Mouse (Mus musculus) brain, embryonic 14.5 days (tissue): ENCODE measurements around the gene Cep135. TPM values are rescaled to one million over a fixed set of nuclear protein-coding genes. Genes with fewer than 3 reads are reported as not detected.

Source experiments
- DNase-seq: peaks from one replicate; pipeline ENCODE4 v3.0.0-alpha.2; 2011; ENCODE audit warnings: low read depth
- CTCF ChIP-seq: fragments of 200-500 bp; IDR thresholded peaks from 2 replicates; pipeline ENCODE4 v1.5.1; 2012; ENCODE audit warnings: inconsistent platforms, mild to moderate bottlenecking, moderate library complexity, borderline replicate concordance; ENCODE audit not compliant: insufficient read depth, insufficient read length; ENCODE audit errors: extremely low read depth
- POLR2A ChIP-seq: fragments of 200-500 bp; IDR thresholded peaks from 2 replicates; pipeline ENCODE4 v1.6.1; 2012; ENCODE audit warnings: mild to moderate bottlenecking, inconsistent platforms, borderline replicate concordance; ENCODE audit not compliant: poor library complexity, insufficient read depth, insufficient read length, severe bottlenecking; ENCODE audit errors: extremely low read depth
- polyA plus RNA-seq: library from polyadenylated mRNA; depleted of rRNA; stranded (reverse); fragments of >200 nt; gene quantifications from 2 replicates; pipeline ENCODE4 v1.2.3, GENCODE M21; 2012

Cep135 gene
- polyA plus RNA-seq, 1 experiment, result 6.1 TPM

GRCm38 (mm10) chr5:76651151-76651725, 62.7 kb downstream of the Cep135 start:
- peak; percentile 59 for DNase-seq
- TF ChIP-seq CTCF (no peak), POLR2A (no peak)

- no peak for DNase-seq
- TF ChIP-seq CTCF (no peak), POLR2A (no peak)
Measured at GRCm38 (mm10) chr5:76656212-76656611, 67.7 kb downstream of the Cep135 start, which contains the start of gene C530008M17Rik. Gene C530008M17Rik, plus strand, starts transcription at chr5:76656512.

GRCm38 (mm10) chr5:76657245-76658083, 69.0 kb downstream of the Cep135 start:
- TF ChIP-seq POLR2A (peak; percentile 99), CTCF (peak; percentile 48; the same call in 1 of the 2 replicates)
- DNase-seq, result peak; percentile 88

GRCm38 (mm10) chr5:76658084-76658934, 69.8 kb downstream of the Cep135 start:
- peak; percentile 78 for DNase-seq
- no peak for TF ChIP-seq POLR2A
- TF ChIP-seq CTCF, result no peak

GRCm38 (mm10) chr5:76659958-76660635, 71.6 kb downstream of the Cep135 start:
- TF ChIP-seq POLR2A, result no peak
- no peak for TF ChIP-seq CTCF
- no peak for DNase-seq

GRCm38 (mm10) chr5:76661310-76661709, 72.8 kb downstream of the Cep135 start:
- DNase-seq, result no peak
- TF ChIP-seq CTCF, result no peak
- TF ChIP-seq POLR2A, result no peak

- no peak for TF ChIP-seq POLR2A
Measured at GRCm38 (mm10) chr5:76664936-76665335, 76.4 kb downstream of the Cep135 start.

GRCm38 (mm10) chr5:76665421-76665820, 76.9 kb downstream of the Cep135 start:
- peak; percentile 86 for DNase-seq

More at GRCm38 (mm10) chr5:76664936-76665335, 76.4 kb downstream of the Cep135 start:
- DNase-seq, result no peak

GRCm38 (mm10) chr5:76666026-76666756, 77.7 kb downstream of the Cep135 start:
- no peak for DNase-seq
- TF ChIP-seq POLR2A (no peak), CTCF (no peak)

More at GRCm38 (mm10) chr5:76665421-76665820, 76.9 kb downstream of the Cep135 start:
- no peak for TF ChIP-seq POLR2A
- no peak for TF ChIP-seq CTCF

GRCm38 (mm10) chr5:76668118-76668517, 79.6 kb downstream of the Cep135 start:
- no peak for TF ChIP-seq POLR2A
- TF ChIP-seq CTCF, result no peak

GRCm38 (mm10) chr5:76668547-76668946, 80.0 kb downstream of the Cep135 start:
- no peak for DNase-seq
- TF ChIP-seq CTCF (no peak), POLR2A (no peak)

More at GRCm38 (mm10) chr5:76668118-76668517, 79.6 kb downstream of the Cep135 start:
- DNase-seq, result no peak

GRCm38 (mm10) chr5:76670183-76670582, 81.7 kb downstream of the Cep135 start:
- TF ChIP-seq POLR2A (no peak), CTCF (no peak)
- DNase-seq, result no peak
